Mouse (Mus musculus): ENCODE data around the gene Synrg. TPM values are rescaled to one million over a fixed set of nuclear protein-coding genes. Genes with fewer than 3 reads are reported as not detected.

Synrg gene
- total RNA-seq, 4 experiments from 2014 or later = 41.1 to 51.1 (median 44.1) TPM

DNA sequence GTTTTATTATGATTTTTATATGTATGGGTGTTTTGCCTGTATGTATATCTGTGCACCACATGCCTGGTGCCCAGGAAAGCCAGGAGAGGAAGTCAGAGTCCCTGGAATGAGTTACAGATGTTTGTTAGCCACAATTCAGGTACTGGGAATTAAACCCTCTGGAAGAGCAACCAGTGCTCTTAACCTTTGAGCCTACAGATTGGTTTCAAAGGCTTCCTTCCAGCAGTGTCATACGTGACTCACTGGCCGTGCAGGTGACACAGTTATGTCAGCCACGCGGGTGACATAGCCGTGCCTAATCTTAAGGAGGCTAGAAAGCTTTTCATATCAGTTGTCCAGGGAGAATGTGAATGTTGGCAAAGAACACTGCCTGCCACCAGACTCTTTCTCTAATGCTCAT, 69.4 kb downstream of the Synrg start:
- no peak for DNase-seq (ENCODE audit: low spot score in 2 of 2)

DNA sequence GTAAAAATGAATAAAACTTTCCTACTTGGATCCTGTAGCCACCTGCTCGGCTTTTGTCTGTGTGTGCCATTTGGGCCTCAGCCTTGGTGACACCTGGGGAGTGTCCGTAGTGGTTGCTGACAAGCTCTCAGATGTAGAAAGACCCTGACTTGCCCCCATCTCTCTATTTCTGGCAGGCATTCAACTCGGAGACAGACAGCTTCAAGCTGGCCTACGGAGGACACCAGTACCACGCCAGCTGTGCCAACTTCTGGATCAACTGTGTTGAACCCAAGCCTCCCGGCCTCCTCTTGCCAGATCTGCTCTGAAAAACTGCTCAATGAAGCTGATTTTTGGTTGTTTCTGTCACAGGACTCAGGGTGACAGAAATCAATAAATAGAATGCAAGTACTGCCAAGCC, 76.4 kb downstream of the Synrg start:
- DNase-seq (ENCODE audit: low spot score in 2 of 2) = no peak

DNA sequence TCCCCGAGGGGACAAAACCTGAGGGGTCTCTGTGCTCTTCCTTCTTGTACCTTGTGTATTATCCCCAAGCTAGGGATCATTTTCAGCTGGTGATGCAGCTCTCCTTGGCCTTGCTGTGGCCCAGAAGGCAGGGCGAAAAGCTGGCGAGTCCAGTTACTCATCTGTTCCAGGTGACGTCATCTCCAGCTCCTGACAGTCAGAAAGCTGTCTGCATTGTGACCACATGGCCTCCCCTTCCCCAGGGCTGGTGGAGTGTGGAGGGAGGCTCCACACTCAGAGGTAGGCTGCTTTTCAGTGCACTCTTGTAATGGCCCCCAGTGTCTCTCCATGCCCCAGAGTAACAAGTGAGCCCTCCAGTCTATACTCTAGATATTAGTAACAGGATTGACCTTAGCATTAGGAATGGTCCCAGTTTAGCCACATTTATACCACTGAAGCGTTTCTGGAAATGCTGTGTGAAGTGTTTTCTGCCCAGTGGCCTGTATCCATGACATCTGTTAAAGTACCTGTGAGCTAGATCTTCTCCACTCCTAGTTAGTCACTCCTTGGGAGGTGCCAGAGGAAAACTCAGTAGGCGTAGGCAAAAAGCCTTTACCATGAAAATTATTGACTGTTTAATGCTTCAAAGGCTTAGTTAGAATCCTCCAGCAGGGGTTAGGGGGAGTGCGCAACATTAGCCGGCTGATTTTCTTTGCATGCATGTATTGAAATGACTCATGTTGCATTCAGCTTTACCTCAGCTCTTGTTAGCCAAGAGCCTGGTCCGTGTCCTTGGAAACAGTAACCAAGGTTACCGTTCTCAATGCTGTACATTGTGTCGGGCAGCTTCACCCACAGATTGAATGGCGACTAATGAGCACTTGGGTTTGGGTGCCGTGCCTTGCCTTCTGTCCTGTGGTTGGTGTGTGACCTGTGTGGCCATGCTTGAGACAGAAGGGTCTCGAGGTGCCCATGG, 78.9 kb downstream of the Synrg start:
- DNase-seq (ENCODE audit: low spot score in 2 of 2) = no peak

DNA sequence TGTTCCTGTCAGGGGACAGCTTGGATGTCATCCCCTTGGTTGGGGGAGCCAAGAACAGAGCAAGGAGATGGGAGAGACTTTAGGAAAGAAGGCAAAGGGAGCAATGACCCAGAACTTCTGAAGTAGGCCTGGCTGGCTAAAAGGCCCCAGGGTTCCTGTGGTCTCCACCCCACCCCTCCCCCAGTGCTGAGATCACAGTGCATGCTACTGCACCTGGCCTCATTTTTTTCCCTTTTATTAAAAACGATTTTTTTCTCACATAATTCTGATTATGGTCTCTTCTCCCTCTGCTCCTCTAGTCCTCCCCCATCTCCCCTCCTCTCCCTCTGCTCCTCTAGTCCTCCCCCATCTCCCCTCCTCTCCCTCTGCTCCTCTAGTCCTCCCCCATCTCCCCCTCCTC, 80.8 kb downstream of the Synrg start:
- no peak for DNase-seq (ENCODE audit: low spot score in 2 of 2)

DNA sequence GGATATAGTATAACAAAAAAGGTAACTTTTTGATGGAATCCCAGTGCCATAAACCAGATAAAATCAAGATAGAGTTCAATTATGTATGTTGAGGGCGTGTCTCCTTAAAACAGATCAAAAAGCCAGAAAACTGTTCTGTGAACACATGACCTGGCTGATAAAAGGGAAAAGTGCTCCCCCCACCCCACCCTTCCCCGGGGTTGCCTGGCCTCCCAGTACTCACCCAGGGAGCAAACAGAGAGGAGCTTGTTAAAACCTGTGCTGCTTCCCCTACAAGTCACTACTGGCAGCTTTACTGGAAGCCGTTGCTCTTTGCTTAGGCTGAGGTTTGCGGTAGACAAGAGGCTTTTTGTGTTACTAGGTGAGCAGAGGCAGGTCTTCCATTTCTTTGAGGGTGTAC, 83.0 kb downstream of the Synrg start:
- no peak for DNase-seq (ENCODE audit: low spot score in 2 of 2)

DNA sequence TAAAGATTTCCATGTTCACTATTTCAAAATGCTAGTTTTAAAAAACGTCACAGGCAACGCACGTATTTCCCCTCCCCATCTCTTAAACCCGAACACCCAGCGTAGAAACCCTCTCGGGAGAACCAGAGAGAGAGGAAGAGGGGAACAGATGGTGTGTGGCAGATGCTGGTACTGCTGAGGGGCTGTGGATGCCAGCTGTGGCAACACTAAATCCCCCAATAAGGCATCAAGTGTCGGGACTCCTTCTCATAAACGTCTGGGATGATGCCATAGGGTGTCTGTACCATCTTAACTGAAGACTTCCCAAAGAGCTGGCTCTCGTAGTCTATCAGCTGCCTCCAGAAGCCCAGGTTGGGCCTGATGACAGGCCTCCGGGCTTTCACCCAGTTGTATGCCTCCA, 84.2 kb downstream of the Synrg start:
- no peak for DNase-seq (ENCODE audit: low spot score in 2 of 2)

DNA sequence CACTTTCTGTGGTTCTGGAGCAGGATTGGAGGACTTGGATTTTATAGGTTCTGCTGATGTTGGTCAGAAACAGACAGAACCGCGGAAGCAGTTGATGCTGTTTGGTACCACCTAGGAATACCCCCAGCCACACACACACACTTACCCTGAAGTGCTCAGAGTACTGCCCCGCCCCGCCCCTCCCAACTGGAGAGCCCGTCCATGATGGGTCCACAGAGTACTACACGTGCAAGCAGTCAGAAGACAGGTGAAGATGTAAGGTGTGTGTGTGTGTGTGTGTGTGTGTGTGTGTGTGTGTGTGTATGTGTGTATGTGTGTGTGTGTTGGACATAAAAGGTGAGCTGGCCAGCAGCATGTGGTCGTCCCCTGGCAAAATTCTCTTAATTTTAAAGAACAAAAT, 88.8 kb downstream of the Synrg start:
- no peak for DNase-seq (ENCODE audit: low spot score in 2 of 2)

DNA sequence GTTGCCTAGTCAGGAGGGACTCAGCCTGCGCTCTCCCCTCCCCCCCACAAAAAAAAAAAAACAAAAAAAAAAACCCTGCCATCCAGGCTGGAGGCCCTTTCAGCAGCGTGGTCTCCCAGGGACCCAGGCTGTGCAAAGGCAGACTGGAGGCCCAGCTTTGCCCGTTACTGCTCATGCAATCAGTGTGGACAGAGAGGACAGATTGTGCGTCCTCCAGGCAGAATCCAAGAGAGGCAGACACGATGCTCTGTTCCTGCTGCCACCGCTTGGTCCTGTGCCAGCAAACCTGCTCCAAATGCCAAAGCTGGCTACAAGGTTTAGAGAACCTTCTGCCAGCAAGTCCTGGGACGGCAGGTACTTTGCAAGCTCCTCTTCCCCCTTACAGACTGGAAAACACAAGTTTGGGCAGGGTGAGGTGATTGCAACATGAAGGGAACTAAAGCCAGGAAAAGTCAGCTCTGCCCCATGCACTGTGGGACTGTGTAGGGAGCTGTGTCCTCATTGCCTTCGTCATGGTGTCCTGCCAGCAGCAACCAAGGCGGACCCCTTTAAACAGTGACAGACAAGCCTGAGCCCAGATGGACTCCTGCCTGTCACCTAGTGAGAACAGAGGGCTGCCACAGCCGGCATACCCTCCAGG, 89.4 kb downstream of the Synrg start:
- peak in 1 of 2 experiments; percentile 18 for DNase-seq (ENCODE audit: low spot score in 2 of 2)

DNA sequence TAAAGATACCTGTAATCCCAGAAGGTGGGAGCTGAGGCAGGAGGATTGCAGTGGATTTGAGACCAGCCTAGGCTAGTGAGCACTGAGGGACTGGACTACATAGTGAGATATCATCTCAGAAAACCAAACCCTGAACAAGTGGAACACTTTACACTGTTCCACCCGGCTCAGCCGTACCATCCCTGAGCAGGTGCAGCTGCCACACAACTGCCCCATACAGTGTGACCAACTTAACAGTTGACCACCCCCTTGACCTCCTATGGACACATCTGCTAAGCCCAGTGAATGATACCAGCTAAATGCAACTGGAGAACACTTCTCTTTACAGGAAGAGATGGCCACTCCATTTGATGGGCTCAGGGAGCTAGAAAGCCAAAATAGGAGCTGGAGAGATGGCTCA, 93.2 kb downstream of the Synrg start:
- no peak for DNase-seq (ENCODE audit: low spot score in 2 of 2)

DNA sequence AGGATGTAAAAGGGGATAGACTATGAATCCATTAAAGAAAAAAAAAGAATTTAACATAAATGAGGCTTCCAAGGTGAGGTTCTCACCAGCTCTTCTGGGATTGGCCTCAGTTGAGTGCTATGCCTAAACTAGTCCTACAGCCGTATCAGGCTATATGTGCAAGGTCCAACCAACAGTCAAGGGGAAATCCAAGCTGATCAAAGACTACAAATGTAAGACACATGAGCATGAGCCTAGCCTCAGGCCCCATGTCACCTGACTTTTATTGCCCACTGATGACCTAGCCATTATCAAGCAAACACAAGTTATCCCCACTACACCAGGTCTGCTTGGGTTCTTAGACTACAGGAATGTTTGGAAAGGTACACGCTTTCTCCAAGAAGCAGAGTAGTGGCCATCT, 95.6 kb downstream of the Synrg start:
- no peak for DNase-seq (ENCODE audit: low spot score in 2 of 2)

DNA sequence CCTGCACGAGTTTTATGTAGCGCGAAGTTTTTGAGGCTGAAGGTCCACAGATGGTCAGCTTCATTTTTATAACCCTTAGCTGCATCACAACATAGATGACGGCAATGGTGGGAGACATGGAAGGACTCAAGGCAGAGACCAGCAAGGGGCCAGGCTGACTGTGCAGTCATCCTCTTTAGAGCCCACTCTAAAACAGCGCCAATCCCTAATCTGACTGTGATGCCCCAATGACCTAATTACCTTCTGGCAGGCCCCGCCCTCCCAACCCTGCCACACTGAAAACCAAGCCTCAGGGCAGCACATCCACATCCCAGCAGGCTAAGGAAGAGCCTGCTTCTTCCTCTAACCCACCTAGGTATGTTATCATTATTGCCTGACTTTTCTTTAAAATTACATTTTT, 96.4 kb downstream of the Synrg start:
- no peak for DNase-seq (ENCODE audit: low spot score in 2 of 2)

DNA sequence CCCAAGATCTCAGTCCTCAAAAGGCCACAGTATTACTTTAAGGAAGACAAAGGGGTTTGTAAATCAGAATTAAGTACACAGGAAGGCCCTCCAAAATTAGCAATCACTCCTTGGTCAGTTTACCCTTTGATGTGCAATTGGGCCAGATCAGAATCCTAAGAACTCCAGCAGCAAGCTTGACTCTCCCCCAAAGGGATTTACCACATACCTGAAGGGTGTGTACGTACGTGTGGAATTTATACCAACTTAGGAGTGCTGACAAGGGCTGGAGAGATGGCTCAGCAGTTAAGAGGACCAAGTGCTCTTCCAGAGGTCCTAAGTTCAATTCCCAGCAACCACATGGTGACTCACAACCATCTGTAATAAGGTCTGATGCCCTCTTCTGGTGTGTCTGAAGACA, 97.7 kb downstream of the Synrg start:
- DNase-seq (ENCODE audit: low spot score in 2 of 2) = no peak

DNA sequence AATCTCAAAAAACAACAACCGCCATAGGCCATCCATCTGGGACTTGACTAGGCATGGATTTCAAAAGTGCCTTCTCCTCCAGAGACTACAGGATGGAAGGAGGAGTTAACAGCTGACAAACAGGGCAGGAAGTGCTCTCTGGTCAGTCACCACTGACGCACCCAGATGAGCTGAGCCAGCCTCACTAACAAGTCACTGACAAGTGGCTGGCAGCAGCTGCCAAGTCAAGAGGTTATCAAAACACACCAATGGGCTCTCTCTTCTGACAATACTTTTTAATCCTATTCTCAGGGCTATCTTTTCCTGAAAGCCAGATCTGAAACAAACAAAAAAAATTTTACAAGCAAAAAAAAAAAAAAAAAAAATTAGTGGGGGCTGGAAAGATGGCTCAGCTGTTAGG, 98.6 kb downstream of the Synrg start:
- no peak for DNase-seq (ENCODE audit: low spot score in 2 of 2)

DNA sequence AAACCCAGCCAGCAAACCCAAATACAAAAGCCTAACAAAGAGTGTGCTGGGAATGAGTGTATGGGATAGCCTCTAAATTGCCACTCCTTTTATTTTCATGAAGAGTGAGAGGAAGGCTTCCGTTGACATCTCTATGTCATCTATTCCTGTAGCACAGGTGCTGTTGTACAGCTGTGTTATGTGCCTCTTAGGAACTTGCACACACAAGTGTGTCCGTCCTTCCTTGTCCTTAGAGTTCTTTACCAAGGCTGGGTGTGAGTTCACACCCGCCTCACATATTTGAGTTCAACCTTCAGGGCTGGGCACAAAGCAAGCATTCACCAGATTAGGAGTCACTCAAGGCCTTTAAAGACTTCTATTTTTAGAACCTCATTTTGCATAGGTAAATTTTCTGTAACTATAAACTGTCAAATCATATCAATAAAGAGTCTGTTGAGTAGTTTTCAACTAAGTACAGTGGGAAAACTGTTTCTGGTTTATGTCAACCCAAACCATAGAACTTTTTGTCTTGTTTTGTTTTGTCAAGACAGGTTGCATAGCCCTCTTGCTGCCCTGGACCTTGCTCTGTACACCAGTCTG, 99.5 kb downstream of the Synrg start:
- no peak for DNase-seq (ENCODE audit: low spot score in 2 of 2)

DNA sequence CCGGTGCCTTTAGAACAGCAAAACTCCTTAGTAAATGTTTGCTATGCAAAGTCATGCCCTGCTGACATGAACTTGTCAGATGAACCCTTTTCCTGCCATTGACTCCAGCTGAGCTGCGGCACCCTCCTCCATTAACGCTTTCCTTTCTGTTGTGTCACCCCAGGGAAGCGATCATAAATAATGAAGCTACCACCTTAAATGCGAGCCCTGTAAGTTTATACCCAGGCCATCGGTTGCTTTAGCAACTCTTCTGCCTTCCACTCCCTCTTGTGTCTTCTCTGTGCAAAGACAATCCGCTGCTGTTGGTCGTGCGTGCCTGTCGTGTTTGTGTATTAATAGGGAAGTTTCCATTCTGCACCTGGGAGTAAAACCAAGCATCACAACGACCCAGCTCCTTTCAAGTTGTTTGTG, 101.8 kb downstream of the Synrg start:
- DNase-seq (ENCODE audit: low spot score in 2 of 2) = no peak

DNA sequence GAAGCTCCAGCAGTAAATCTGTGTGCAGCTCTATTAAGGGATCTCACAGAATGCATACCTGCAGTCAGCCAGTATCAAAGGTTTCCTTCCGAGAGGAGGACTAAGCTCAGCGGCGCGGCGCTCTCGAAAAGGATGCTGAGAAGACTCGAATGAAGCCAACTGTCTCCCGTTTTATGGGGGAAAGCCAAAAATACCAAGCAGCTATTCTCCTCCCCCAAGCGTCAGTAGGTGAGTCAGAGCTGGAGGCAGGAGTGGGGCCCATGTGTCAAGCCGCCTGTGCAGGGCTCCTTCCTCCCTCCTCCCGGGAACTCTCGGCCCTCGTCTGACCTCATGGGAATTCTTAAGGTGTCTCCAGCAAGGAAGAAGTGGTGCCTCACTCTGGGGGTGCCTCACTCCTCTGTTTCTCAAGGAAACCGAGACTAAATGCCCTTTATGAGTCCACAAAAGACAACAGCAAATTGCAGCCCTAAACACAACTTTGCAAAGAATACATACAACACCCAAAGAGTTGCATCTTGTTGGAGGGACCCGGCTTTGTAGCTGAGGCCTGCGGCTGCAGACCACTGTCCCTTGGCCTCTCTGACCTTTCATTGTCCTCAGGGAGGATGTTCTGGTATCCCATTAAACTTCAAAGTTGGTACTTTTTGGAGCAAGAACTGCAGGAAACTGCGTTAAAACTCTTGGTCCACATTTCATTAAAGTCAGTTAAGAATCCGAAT, 102.9 kb downstream of the Synrg start:
- peak in 1 of 2 experiments; percentile 38 for DNase-seq (ENCODE audit: low spot score in 2 of 2)

DNA sequence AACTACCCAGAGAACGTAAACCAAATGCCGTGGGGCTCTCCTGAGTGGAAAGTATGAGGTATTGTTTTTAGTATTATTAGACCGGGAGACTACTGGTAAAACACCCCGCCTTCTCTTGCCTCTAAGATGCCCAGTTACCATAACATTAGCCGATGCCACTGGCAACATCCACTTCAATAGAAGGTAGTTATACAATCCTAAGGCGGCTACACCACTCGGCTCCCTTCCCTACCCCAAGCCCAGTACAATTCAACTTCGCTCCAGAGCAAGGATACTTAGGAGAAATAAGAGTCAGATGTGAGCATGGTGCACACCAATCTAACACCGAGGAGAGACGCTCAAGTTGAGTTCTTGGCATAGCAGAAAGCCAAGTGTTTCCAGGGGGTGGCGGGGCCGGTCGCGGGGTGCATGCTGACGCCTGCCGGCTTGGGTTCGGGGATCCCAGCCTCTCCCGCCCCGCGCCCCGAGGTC, 103.5 kb downstream of the Synrg start:
- DNase-seq (ENCODE audit: low spot score in 2 of 2) = peak in 1 of 2 experiments; percentile 33

DNA sequence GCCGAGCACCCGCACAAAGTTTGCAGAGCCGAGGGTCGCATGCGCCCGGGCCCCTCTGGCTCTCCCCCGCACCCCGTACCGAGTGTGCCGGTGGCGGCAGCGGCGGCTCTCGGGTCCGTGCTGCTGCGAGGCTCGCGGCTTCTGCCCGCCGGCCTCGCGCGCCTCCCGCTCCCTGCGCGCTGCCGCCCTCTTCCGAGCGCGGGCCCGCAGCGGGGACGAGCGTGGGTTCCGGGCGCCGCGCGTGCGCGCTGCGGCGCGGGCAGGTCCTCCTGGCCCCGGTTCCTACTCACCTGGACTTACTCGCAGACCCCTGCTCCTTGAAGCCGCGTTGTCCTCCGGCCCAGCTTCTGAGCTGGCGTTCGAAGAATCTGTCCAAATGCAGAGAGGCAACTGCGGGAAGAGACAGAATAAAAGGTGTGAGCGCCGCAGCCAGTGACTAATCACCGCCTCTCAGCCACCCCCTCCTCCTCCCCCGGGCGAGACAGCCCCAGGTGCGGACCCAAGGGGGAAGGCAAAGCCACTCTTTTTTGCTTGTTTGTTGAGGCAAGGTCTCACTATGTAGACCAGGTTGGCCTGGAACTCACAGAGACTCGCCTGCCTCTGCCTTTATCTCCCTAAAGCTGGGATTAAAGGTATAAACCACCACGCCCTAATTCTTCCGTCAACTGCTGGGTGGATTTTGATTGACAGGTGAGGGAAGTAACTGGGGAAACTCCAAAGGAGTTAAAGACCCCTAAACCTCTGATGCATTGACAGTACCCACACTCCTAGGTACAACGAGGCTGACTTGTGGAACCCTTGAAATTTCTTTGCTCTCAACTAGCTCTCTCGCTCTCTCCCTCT, 104.2 kb downstream of the Synrg start:
- DNase-seq (ENCODE audit: low spot score in 2 of 2) = peak; percentile 37 to 58

DNA sequence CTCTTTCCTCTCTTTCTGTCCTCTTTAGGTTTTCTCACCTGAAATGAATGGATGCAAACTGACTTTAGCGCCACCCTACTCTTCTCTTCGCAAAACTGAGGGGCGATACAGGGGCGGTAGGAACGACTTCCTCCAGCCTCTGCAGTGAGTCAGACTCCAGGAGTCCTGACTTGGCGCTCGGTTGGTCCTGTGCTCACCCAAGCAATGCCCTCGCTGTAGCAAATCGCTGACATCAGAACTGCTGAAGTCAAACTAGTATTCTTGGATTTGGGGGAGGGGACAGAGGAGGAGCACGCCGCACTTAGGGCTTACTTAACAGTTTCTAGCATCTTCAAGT, 104.8 kb downstream of the Synrg start, which contains the start of gene Dusp14:
TSS of gene Dusp14 (minus strand) at position 228 of the 337 bp plus-strand sequence.
- no peak for DNase-seq (ENCODE audit: low spot score in 2 of 2)

DNA sequence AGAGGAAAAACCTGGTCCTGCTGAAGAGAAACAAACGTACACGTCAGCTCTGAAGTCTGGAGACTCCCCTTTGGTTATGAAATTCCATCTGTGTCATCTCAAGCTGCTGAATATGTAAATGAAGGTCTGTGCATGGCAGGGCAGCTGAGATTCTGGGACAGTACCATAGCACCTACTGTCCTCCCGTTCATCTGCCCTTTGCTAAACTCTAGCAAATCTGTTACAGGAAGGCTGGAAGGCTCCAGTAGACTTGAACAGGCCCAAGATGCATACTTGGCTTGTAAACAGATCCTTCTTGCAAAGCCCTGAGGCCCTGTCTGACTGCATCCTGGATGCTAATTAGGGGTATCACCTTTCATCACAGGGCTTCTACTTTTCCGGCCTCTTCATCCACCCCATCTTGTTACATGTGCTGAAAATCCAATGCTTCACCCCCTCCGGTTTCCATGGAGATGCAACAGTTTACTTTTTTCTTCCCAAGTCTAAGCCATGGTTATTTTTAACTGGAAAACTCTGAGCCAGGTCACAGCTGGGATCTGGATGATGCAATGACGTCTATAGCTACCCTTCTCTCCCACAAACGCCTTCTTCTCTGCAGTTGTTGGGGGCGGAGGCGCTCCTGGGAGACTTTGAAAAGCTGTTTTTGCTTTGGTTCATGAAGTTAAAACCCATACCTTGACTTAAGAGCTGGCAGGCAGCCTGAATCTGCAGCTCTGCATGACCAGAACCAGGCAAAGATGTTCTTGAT, 108.8 kb downstream of the Synrg start:
- DNase-seq (ENCODE audit: low spot score in 2 of 2) = peak; percentile 38 to 56
